Mouse (Mus musculus): ENCODE data around the gene Foxn3. TPM values are rescaled to one million over a fixed set of nuclear protein-coding genes. Genes with fewer than 3 reads are reported as not detected.

Gene Foxn3
- total and polyA plus RNA-seq, 2 experiments, result 21.1 to 27.3 TPM

- no peaks in the 10 kb centered on the region for H3K27me3 ChIP-seq (ENCODE audit: control insufficient read depth, insufficient read depth, low read length)
- H3K4me1 ChIP-seq (ENCODE audit: control insufficient read depth, insufficient read depth, low read length), result peaks cover 10% of the 10 kb centered on the region
- DNase-seq (ENCODE audit: extremely low read depth, low read depth, low spot score), result peak; percentile 56
- no peaks in the 10 kb centered on the region for H3K36me3 ChIP-seq (ENCODE audit: control insufficient read depth, insufficient read depth, low read length)
- no peak overlapping the region for H3K9ac ChIP-seq (ENCODE audit: low read depth, low read length)
- H3K4me3 ChIP-seq (ENCODE audit: insufficient read depth, low read depth, low read length), result no peak overlapping the region
- 8% methylated on average over 5 of the region's 5 CpGs for WGBS
- no peak for TF ChIP-seq POLR2A (IDR thresholded peaks at IDR 0.05; ENCODE audit: extremely low read depth, insufficient read depth, low read length)
- TF ChIP-seq CTCF (IDR thresholded peaks at IDR 0.05; ENCODE audit: low read depth, low read length), result no peak
- peaks cover 32% of the 10 kb centered on the region for H3K79me2 ChIP-seq (ENCODE audit: control insufficient read depth, insufficient read depth, low read length)
- no peak overlapping the region for H3K27ac ChIP-seq (replicated peaks; ENCODE audit: insufficient read depth, low read depth, low read length)
Observed at GRCm38 (mm10) chr12:99257570-99257969, 305.8 kb downstream of the Foxn3 start.

- Histone ChIP-seq H3K79me2 (ENCODE audit: control insufficient read depth, insufficient read depth, low read length) (peaks cover 27% of the 10 kb centered on the region), H3K4me3 (ENCODE audit: insufficient read depth, low read depth, low read length) (no peak overlapping the region), H3K4me1 (ENCODE audit: control insufficient read depth, insufficient read depth, low read length) (peaks cover 10% of the 10 kb centered on the region), H3K27me3 (ENCODE audit: control insufficient read depth, insufficient read depth, low read length) (no peaks in the 10 kb centered on the region), H3K27ac (replicated peaks; ENCODE audit: insufficient read depth, low read depth, low read length) (peak overlapping the region; percentile 38), H3K9ac (ENCODE audit: low read depth, low read length) (no peak overlapping the region), H3K36me3 (ENCODE audit: control insufficient read depth, insufficient read depth, low read length) (no peaks in the 10 kb centered on the region)
- 23% methylated on average over 8 of the region's 8 CpGs for WGBS
- TF ChIP-seq POLR2A (IDR thresholded peaks at IDR 0.05; ENCODE audit: extremely low read depth, insufficient read depth, low read length) (no peak), CTCF (IDR thresholded peaks at IDR 0.05; ENCODE audit: low read depth, low read length) (no peak)
- DNase-seq (ENCODE audit: extremely low read depth, low read depth, low spot score), result peak; percentile 67
Observed at GRCm38 (mm10) chr12:99256997-99257396, 306.4 kb downstream of the Foxn3 start.

GRCm38 (mm10) chr12:99256463-99256862, 306.9 kb downstream of the Foxn3 start:
- H3K36me3 ChIP-seq (ENCODE audit: control insufficient read depth, insufficient read depth, low read length), result no peaks in the 10 kb centered on the region
- H3K4me1 ChIP-seq (ENCODE audit: control insufficient read depth, insufficient read depth, low read length), result peaks cover 10% of the 10 kb centered on the region
- no peak overlapping the region for H3K9ac ChIP-seq (ENCODE audit: low read depth, low read length)
- 31% methylated on average over 5 of the region's 5 CpGs for WGBS
- H3K4me3 ChIP-seq (ENCODE audit: insufficient read depth, low read depth, low read length), result no peak overlapping the region
- TF ChIP-seq POLR2A (IDR thresholded peaks at IDR 0.05; ENCODE audit: extremely low read depth, insufficient read depth, low read length) (no peak), CTCF (IDR thresholded peaks at IDR 0.05; ENCODE audit: low read depth, low read length) (no peak)
- peak; percentile 57 for DNase-seq (ENCODE audit: extremely low read depth, low read depth, low spot score)
- no peaks in the 10 kb centered on the region for H3K27me3 ChIP-seq (ENCODE audit: control insufficient read depth, insufficient read depth, low read length)
- peaks cover 27% of the 10 kb centered on the region for H3K79me2 ChIP-seq (ENCODE audit: control insufficient read depth, insufficient read depth, low read length)
- peak overlapping the region; percentile 38 for H3K27ac ChIP-seq (replicated peaks; ENCODE audit: insufficient read depth, low read depth, low read length)

- TF ChIP-seq POLR2A (IDR thresholded peaks at IDR 0.05; ENCODE audit: extremely low read depth, insufficient read depth, low read length), result no peak
- TF ChIP-seq CTCF (IDR thresholded peaks at IDR 0.05; ENCODE audit: low read depth, low read length), result no peak
- Histone ChIP-seq H3K79me2 (ENCODE audit: control insufficient read depth, insufficient read depth, low read length) (peaks cover 39% of the 10 kb centered on the region), H3K27me3 (ENCODE audit: control insufficient read depth, insufficient read depth, low read length) (no peaks in the 10 kb centered on the region), H3K4me3 (ENCODE audit: insufficient read depth, low read depth, low read length) (no peak overlapping the region), H3K36me3 (ENCODE audit: control insufficient read depth, insufficient read depth, low read length) (no peaks in the 10 kb centered on the region), H3K27ac (replicated peaks; ENCODE audit: insufficient read depth, low read depth, low read length) (no peak overlapping the region), H3K4me1 (ENCODE audit: control insufficient read depth, insufficient read depth, low read length) (peaks cover 10% of the 10 kb centered on the region), H3K9ac (ENCODE audit: low read depth, low read length) (no peak overlapping the region)
- 91% methylated on average over 8 of the region's 8 CpGs for WGBS
- no peak for DNase-seq (ENCODE audit: extremely low read depth, low read depth, low spot score)
Observed at GRCm38 (mm10) chr12:99254436-99254835, 308.9 kb downstream of the Foxn3 start.

GRCm38 (mm10) chr12:99253562-99253961, 309.8 kb downstream of the Foxn3 start:
- H3K36me3 ChIP-seq (ENCODE audit: control insufficient read depth, insufficient read depth, low read length), result no peaks in the 10 kb centered on the region
- H3K9ac ChIP-seq (ENCODE audit: low read depth, low read length), result no peak overlapping the region
- TF ChIP-seq CTCF (IDR thresholded peaks at IDR 0.05; ENCODE audit: low read depth, low read length) (no peak), POLR2A (IDR thresholded peaks at IDR 0.05; ENCODE audit: extremely low read depth, insufficient read depth, low read length) (no peak)
- no peak overlapping the region for H3K27ac ChIP-seq (replicated peaks; ENCODE audit: insufficient read depth, low read depth, low read length)
- DNase-seq (ENCODE audit: extremely low read depth, low read depth, low spot score), result no peak
- peaks cover 44% of the 10 kb centered on the region for H3K79me2 ChIP-seq (ENCODE audit: control insufficient read depth, insufficient read depth, low read length)
- peaks cover 17% of the 10 kb centered on the region for H3K4me1 ChIP-seq (ENCODE audit: control insufficient read depth, insufficient read depth, low read length)
- H3K27me3 ChIP-seq (ENCODE audit: control insufficient read depth, insufficient read depth, low read length), result no peaks in the 10 kb centered on the region
- 97% methylated on average over 10 of the region's 10 CpGs for WGBS
- H3K4me3 ChIP-seq (ENCODE audit: insufficient read depth, low read depth, low read length), result no peak overlapping the region

- Histone ChIP-seq H3K4me1 (ENCODE audit: control insufficient read depth, insufficient read depth, low read length) (peaks cover 20% of the 10 kb centered on the region), H3K79me2 (ENCODE audit: control insufficient read depth, insufficient read depth, low read length) (peaks cover 39% of the 10 kb centered on the region), H3K27me3 (ENCODE audit: control insufficient read depth, insufficient read depth, low read length) (no peaks in the 10 kb centered on the region), H3K36me3 (ENCODE audit: control insufficient read depth, insufficient read depth, low read length) (no peaks in the 10 kb centered on the region), H3K4me3 (ENCODE audit: insufficient read depth, low read depth, low read length) (no peak overlapping the region), H3K9ac (ENCODE audit: low read depth, low read length) (no peak overlapping the region), H3K27ac (replicated peaks; ENCODE audit: insufficient read depth, low read depth, low read length) (no peak overlapping the region)
- TF ChIP-seq CTCF (IDR thresholded peaks at IDR 0.05; ENCODE audit: low read depth, low read length), result no peak
- TF ChIP-seq POLR2A (IDR thresholded peaks at IDR 0.05; ENCODE audit: extremely low read depth, insufficient read depth, low read length), result no peak
- WGBS, result 88% methylated on average over 8 of the region's 8 CpGs
- no peak for DNase-seq (ENCODE audit: extremely low read depth, low read depth, low spot score)
Observed at GRCm38 (mm10) chr12:99248606-99249005, 314.8 kb downstream of the Foxn3 start.

Data from liver, adult 2 months (tissue).